Mouse (Mus musculus) embryonic fibroblast, embryonic 13.5 days (primary cell): ENCODE data around the gene Lgr4.

Source experiments
- CTCF ChIP-seq: IDR thresholded peaks from 2 replicates; pipeline ENCODE4 v1.5.1; 2011; ENCODE audit warnings: mild to moderate bottlenecking, control low read depth, low read length, moderate library complexity, borderline replicate concordance; ENCODE audit not compliant: insufficient read depth
- POLR2A ChIP-seq: IDR thresholded peaks from 2 replicates; pipeline ENCODE4 v1.6.1; 2011; ENCODE audit warnings: low read depth, mild to moderate bottlenecking, control low read depth, low read length, moderate library complexity

DNA sequence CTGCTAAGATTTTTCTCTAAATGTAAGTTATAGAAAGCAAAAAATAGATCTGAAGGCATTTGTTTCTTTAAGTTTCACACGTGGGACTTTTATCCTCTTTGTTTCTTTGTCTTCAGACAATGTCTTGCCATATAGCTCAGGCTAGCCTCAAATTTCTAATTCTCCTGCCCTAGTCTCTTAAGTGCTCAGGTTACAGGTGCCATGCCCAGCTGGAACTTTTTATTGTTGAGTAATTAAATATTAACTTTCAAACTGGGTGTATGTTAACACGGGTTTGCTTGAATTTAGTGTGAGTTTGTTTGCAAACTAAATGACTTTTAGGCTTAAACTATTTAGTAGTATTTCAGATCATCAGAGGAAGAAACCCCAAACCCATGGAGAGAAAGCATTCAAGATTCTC, 36.3 kb upstream of the Lgr4 start:
- TF ChIP-seq CTCF (no peak), POLR2A (no peak)
